Mouse (Mus musculus): Measurements from ENCODE around the gene Tor1aip2. TPM values are rescaled to one million over a fixed set of nuclear protein-coding genes. Genes with fewer than 3 reads are reported as not detected.

Tor1aip2 gene
- total and polyA plus RNA-seq, 3 experiments = 28.7 to 69.5 (median 62.8) TPM

DNA sequence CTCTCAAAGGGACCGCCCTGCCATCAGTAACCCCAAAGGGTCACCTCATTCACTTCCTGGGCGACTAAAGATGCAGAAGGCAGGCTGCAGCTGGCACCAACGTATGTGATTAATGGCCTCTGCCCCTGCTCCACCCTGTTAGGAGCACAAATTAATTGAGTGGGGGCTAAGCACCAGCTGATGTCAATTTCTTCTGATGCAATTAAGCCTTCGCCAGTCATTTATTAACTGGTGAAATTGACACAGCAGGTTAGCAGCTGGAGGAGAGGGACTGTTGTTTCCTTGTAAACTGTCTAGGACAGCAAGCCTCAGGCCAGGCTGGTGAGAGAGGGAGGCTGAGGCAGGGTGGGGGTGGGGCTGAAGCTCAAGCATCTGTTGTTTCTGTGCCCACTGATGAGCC, 54.8 kb downstream of the Tor1aip2 start:
- TF ChIP-seq GABPA (IDR thresholded peaks at IDR 0.05; ENCODE audit: insufficient replicate concordance, low read depth, low read length) (no peak), ZC3H11A (IDR thresholded peaks at IDR 0.05; ENCODE audit: low read depth, low read length) (no peak), BHLHE40 (IDR thresholded peaks at IDR 0.05; ENCODE audit: low read depth, low read length) (no peak), USF2 (conservative IDR thresholded peaks at IDR 0.05; ENCODE audit: low read depth, low read length) (no peak), ZNF384 (IDR thresholded peaks at IDR 0.05; ENCODE audit: low read depth, low read length) (no peak), JUND (conservative IDR thresholded peaks at IDR 0.05; ENCODE audit: low read depth, low read length) (no peak), E2F4 (IDR thresholded peaks at IDR 0.05; ENCODE audit: insufficient replicate concordance, low read depth, low read length) (no peak), UBTF (IDR thresholded peaks at IDR 0.05; ENCODE audit: low read depth, low read length) (no peak), ETS1 (conservative IDR thresholded peaks at IDR 0.05; ENCODE audit: low read depth, low read length) (no peak), KAT2A (IDR thresholded peaks at IDR 0.05; ENCODE audit: insufficient replicate concordance, low read length) (no peak), MAX (IDR thresholded peaks at IDR 0.05; ENCODE audit: low read length) (no peak), MAZ (IDR thresholded peaks at IDR 0.05; ENCODE audit: low read depth, low read length) (no peak), MEF2A (IDR thresholded peaks at IDR 0.05; ENCODE audit: borderline replicate concordance, low read depth, low read length) (no peak), RCOR1 (conservative IDR thresholded peaks at IDR 0.05; ENCODE audit: low read depth, low read length) (no peak), RAD21 (IDR thresholded peaks at IDR 0.05; ENCODE audit: low read depth, low read length) (no peak), SMC3 (IDR thresholded peaks at IDR 0.05; ENCODE audit: low read depth, low read length) (no peak), CHD1 (IDR thresholded peaks at IDR 0.05; ENCODE audit: low read depth, low read length) (no peak), NRF1 (IDR thresholded peaks at IDR 0.05; ENCODE audit: low read depth, low read length) (no peak), TCF12 (IDR thresholded peaks at IDR 0.05; ENCODE audit: low read depth, low read length) (no peak), SIN3A (IDR thresholded peaks at IDR 0.05; ENCODE audit: low read length) (no peak)
- Histone ChIP-seq H3K27ac (ENCODE audit: insufficient read depth, low read depth) (no peak overlapping the region), H3K4me2 (ENCODE audit: insufficient read depth, low read depth, poor library complexity, severe bottlenecking) (peak overlapping the region; percentile 17; the same call in 1 of the 2 replicates), H3K79me2 (replicated peaks; ENCODE audit: control insufficient read depth, extremely low read depth, insufficient read depth, poor library complexity, severe bottlenecking) (no peaks in the 10 kb centered on the region), H3K36me3 (replicated peaks in 1 of 2; ENCODE audit: control insufficient read depth in 1 of 2, insufficient read depth in 1 of 2, low read length in 1 of 2) (no peaks in the 10 kb centered on the region), H3K9me3 (replicated peaks; ENCODE audit: low read length) (no peaks in the 10 kb centered on the region), H3K27me3 (replicated peaks) (no peaks in the 10 kb centered on the region), H3K4me1 (ENCODE audit: control insufficient read depth in 1 of 2, insufficient read depth in 2 of 2) (peaks cover 0 to 8% of the 10 kb centered on the region in 2 experiments; a peak in 1 of 4 replicates), H3K9ac (ENCODE audit: insufficient read depth, low read depth) (no peak overlapping the region), H3K4me3 (replicated peaks in 1 of 3; ENCODE audit: low read depth in 2 of 3, low read length in 2 of 3, poor library complexity in 1 of 3) (no peak overlapping the region)
- in situ Hi-C loops (cut with MboI; ENCODE audit: low pct_ligation_motif_present, low pct_unique_long_range_greater_than_20kb, low sequenced_read_pairs) = no loop called here
- dilution Hi-C loops (cut with MboI; ENCODE audit: extremely low pct_ligation_motif_present, extremely low pct_unique_long_range_greater_than_20kb, low sequenced_read_pairs) = no loop called here
- DNase-seq (ENCODE audit: extremely low read depth) = no peak

DNA sequence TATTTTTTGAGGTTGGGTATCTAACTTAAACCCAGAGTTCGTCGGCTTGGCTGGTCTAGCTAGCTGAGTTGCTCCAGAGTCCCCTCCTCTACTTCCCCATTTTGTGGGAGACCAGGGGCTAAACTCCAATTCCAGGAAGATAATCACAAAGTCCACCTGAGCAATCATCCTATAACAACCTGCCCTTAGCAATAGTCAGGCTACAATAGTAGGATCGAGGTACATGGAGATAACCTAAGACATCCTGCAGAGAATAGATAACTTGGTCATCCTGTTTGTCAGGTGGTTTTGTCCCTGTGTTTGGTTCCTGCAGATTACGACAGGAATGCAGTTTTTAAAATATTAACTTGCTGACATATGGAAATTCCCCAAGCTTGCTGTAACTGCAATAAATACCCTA, 56.6 kb downstream of the Tor1aip2 start:
- in situ Hi-C loops (cut with MboI; ENCODE audit: low pct_ligation_motif_present, low pct_unique_long_range_greater_than_20kb, low sequenced_read_pairs) = no loop called here
- H3K4me1 ChIP-seq (ENCODE audit: control insufficient read depth in 1 of 2, insufficient read depth in 2 of 2) = peaks cover 0 to 8% of the 10 kb centered on the region in 2 experiments; a peak in 1 of 4 replicates
- no peak for DNase-seq (ENCODE audit: extremely low read depth)

More for the DNA sequence above, 56.6 kb downstream of the Tor1aip2 start:
- TF ChIP-seq TBP (conservative IDR thresholded peaks at IDR 0.05; ENCODE audit: low read depth, low read length) (no peak), MAZ (IDR thresholded peaks at IDR 0.05; ENCODE audit: low read depth, low read length) (no peak), ZKSCAN1 (IDR thresholded peaks at IDR 0.05; ENCODE audit: borderline replicate concordance, low read depth, low read length) (no peak), BHLHE40 (IDR thresholded peaks at IDR 0.05; ENCODE audit: low read depth, low read length) (no peak), ELF1 (IDR thresholded peaks at IDR 0.05; ENCODE audit: low read depth, low read length) (no peak), SIN3A (IDR thresholded peaks at IDR 0.05; ENCODE audit: low read length) (no peak), SMC3 (IDR thresholded peaks at IDR 0.05; ENCODE audit: low read depth, low read length) (no peak), ETS1 (conservative IDR thresholded peaks at IDR 0.05; ENCODE audit: low read depth, low read length) (no peak), POLR2A (IDR thresholded peaks at IDR 0.05; ENCODE audit: low read depth, low read length) (no peak), ZMIZ1 (IDR thresholded peaks at IDR 0.05; ENCODE audit: low read depth, low read length) (no peak), CTCF (conservative IDR thresholded peaks at IDR 0.05 in 1 of 2, IDR thresholded peaks at IDR 0.05 in 1 of 2; ENCODE audit: low read depth in 2 of 2, low read length in 2 of 2) (no peak), CHD2 (IDR thresholded peaks at IDR 0.05; ENCODE audit: low read length) (no peak), MYC (IDR thresholded peaks at IDR 0.05; ENCODE audit: low read depth, low read length) (no peak), POLR2AphosphoS2 (IDR thresholded peaks at IDR 0.05; ENCODE audit: low read depth, low read length) (no peak), NRF1 (IDR thresholded peaks at IDR 0.05; ENCODE audit: low read depth, low read length) (no peak), E2F4 (IDR thresholded peaks at IDR 0.05; ENCODE audit: insufficient replicate concordance, low read depth, low read length) (no peak), UBTF (IDR thresholded peaks at IDR 0.05; ENCODE audit: low read depth, low read length) (no peak), IRF4 (IDR thresholded peaks at IDR 0.05; ENCODE audit: low read depth, low read length) (no peak), GABPA (IDR thresholded peaks at IDR 0.05; ENCODE audit: insufficient replicate concordance, low read depth, low read length) (no peak), TCF12 (IDR thresholded peaks at IDR 0.05; ENCODE audit: low read depth, low read length) (no peak)
- Histone ChIP-seq H3K9ac (ENCODE audit: insufficient read depth, low read depth) (no peak overlapping the region), H3K4me3 (replicated peaks in 1 of 3; ENCODE audit: low read depth in 2 of 3, low read length in 2 of 3, poor library complexity in 1 of 3) (no peak overlapping the region), H3K36me3 (replicated peaks in 1 of 2; ENCODE audit: control insufficient read depth in 1 of 2, insufficient read depth in 1 of 2, low read length in 1 of 2) (no peaks in the 10 kb centered on the region), H3K4me2 (ENCODE audit: insufficient read depth, low read depth, poor library complexity, severe bottlenecking) (no peak overlapping the region), H3K27ac (ENCODE audit: insufficient read depth, low read depth) (no peak overlapping the region), H3K9me3 (replicated peaks; ENCODE audit: low read length) (no peaks in the 10 kb centered on the region), H3K79me2 (replicated peaks; ENCODE audit: control insufficient read depth, extremely low read depth, insufficient read depth, poor library complexity, severe bottlenecking) (no peaks in the 10 kb centered on the region), H3K27me3 (replicated peaks) (no peaks in the 10 kb centered on the region)
- dilution Hi-C loops (cut with MboI; ENCODE audit: extremely low pct_ligation_motif_present, extremely low pct_unique_long_range_greater_than_20kb, low sequenced_read_pairs) = no loop called here
